Mouse (Mus musculus): Measurements from ENCODE around the gene Ahnak2.

- no peak for TF ChIP-seq CTCF (IDR thresholded peaks at IDR 0.05; ENCODE audit: low read depth)
- no peak for TF ChIP-seq EP300 (IDR thresholded peaks at IDR 0.05; ENCODE audit: low read depth)
Measured at GRCm38 (mm10) chr12:112847880-112848279, 45.4 kb upstream of the Ahnak2 start.

Data from heart, postnatal 0 days (tissue).